Comparison of ENCODE assay signal across 24 mouse cellular contexts in the genomic region with DNA sequence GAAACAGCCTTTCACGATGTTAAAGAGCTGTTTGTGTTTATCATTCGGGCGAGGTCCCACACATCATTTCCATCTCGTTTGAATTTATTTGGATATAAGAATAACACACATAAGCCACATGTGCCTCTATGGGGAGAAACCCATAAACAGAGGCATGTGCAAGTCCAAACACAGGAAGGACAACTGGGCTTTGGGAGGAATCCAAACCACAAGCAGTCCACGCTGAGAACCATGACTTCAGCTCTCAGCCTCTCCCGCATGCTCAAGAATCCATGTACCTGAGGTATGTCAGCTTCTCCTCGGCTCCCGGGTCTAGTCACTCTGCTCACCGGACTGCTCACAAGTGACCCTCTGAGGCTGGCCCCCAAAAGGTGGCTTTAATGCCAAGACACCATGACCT. TPM values are rescaled to one million over a fixed set of nuclear protein-coding genes. Genes with fewer than 3 reads are reported as not detected.
DNase-seq lines count a peak whose midpoint lies in the region; ATAC-seq and TF ChIP-seq lines count a peak whose summit lies in the region.
"Had no signal": no experiment of that assay in that cellular context is flagged by ENCODE, and none has a peak within 500 bp of the region (broad histone marks: within the 10 kb centered on the region; RNA-seq: fewer than 3 reads in every experiment).

No protein-coding gene starts in this region.

- H3K9me3 ChIP-seq in kidney, postnatal 0 days (replicated peaks; ENCODE audit: low read length) = no peaks in the 10 kb centered on the region
- H3K9me3 ChIP-seq: embryonic facial prominence, embryonic 12.5 days; embryonic facial prominence, embryonic 15.5 days; G1E; hindbrain, embryonic 12.5 days; hindbrain, embryonic 15.5 days had no signal

- no peak for ATAC-seq in kidney, postnatal 0 days (replicated peaks; ENCODE audit: low FRiP score, low read depth)
- ATAC-seq: forebrain, embryonic 14.5 days; forebrain, postnatal 0 days had no signal

- no peaks in the 10 kb centered on the region for H3K36me3 ChIP-seq in kidney, postnatal 0 days (ENCODE audit: insufficient read depth, low read length)
- H3K36me3 ChIP-seq: embryonic facial prominence, embryonic 12.5 days; embryonic facial prominence, embryonic 15.5 days; G1E; hindbrain, embryonic 12.5 days; hindbrain, embryonic 15.5 days had no signal

- H3K27me3 ChIP-seq in kidney, postnatal 0 days (ENCODE audit: insufficient read depth, low read length) = no peaks in the 10 kb centered on the region
- H3K27me3 ChIP-seq: CH12.LX; embryonic facial prominence, embryonic 12.5 days; embryonic facial prominence, embryonic 15.5 days; hindbrain, embryonic 12.5 days; hindbrain, embryonic 15.5 days had no signal

- TF ChIP-seq CTCF in kidney, postnatal 0 days (IDR thresholded peaks at IDR 0.05; ENCODE audit: low read depth) = no peak
- TF ChIP-seq CTCF in lung, adult 2 months (IDR thresholded peaks at IDR 0.05; ENCODE audit: insufficient read depth, low read length) = no peak

- H3K4me2 ChIP-seq in kidney, postnatal 0 days (ENCODE audit: low read length) = no peak overlapping the region
- H3K4me2 ChIP-seq: embryonic facial prominence, embryonic 12.5 days; embryonic facial prominence, embryonic 15.5 days; heart, embryonic 11.5 days; hindbrain, embryonic 12.5 days; hindbrain, embryonic 15.5 days had no signal

- no peak overlapping the region for H3K27ac ChIP-seq in kidney, postnatal 0 days
- H3K27ac ChIP-seq: embryonic facial prominence, embryonic 12.5 days; embryonic facial prominence, embryonic 15.5 days; heart, adult 2 months; hindbrain, embryonic 12.5 days; hindbrain, embryonic 15.5 days had no signal

- no peak overlapping the region for H3K4me3 ChIP-seq in kidney, postnatal 0 days (replicated peaks; ENCODE audit: low read depth, low read length)
- H3K4me3 ChIP-seq in lung, adult 2 months (replicated peaks; ENCODE audit: extremely low read depth, low read depth, low read length) = no peak overlapping the region
- H3K4me3 ChIP-seq: embryonic facial prominence, embryonic 12.5 days; embryonic facial prominence, embryonic 15.5 days; heart, adult 2 months; hindbrain, embryonic 12.5 days; hindbrain, embryonic 15.5 days had no signal

- peak; percentile 24 for DNase-seq in kidney, postnatal 0 days (ENCODE audit: low spot score)
- DNase-seq in kidney, adult 8-10 months = no peak
- DNase-seq in lung, postnatal 4 days = peak; percentile 6 to 24
- no peak for DNase-seq in lung, adult 2 months
- DNase-seq in NIH3T3 (ENCODE audit: low read depth) = peak; percentile 29
- DNase-seq in urinary bladder, postnatal 36 days (ENCODE audit: low spot score in 2 of 2) = no peak
- DNase-seq: adrenal gland, adult 2 months; adrenal gland, postnatal 14 days; B cell, adult 2 months; cerebellum, adult 11 months; cerebellum, adult 2 months; cerebellum, adult 9-11 months; cerebellum, postnatal 25 days; forebrain, postnatal 0 days; gastrocnemius, postnatal 25 days; heart, adult 2 months had no signal

- 74% methylated on average over 9 of the region's 9 CpGs for WGBS in kidney, postnatal 0 days
- WGBS in lung, adult 2 months = 48% methylated on average over 9 of the region's 9 CpGs

- H3K4me1 ChIP-seq in kidney, postnatal 0 days (replicated peaks; ENCODE audit: insufficient read depth, low read length) = no peaks in the 10 kb centered on the region
- no peaks in the 10 kb centered on the region for H3K4me1 ChIP-seq in lung, adult 2 months (ENCODE audit: control insufficient read depth, insufficient read depth, low read length)
- H3K4me1 ChIP-seq: embryonic facial prominence, embryonic 15.5 days; hindbrain, embryonic 15.5 days had no signal

- H3K9ac ChIP-seq in kidney, postnatal 0 days (ENCODE audit: low read depth, low read length) = no peak overlapping the region
- H3K9ac ChIP-seq: embryonic facial prominence, embryonic 12.5 days; embryonic facial prominence, embryonic 15.5 days; forebrain, postnatal 0 days; hindbrain, embryonic 12.5 days; hindbrain, embryonic 15.5 days had no signal

- no peak for TF ChIP-seq POLR2A in lung, adult 2 months (IDR thresholded peaks at IDR 0.05; ENCODE audit: borderline replicate concordance, extremely low read depth, low read depth, low read length)

RNA-seq across cellular contexts. Expression of gene Mast4, which starts 30.5 kb away (rescaled TPM):
- 10.6 and 12.7 TPM in 2 replicates for polyA plus RNA-seq in kidney, postnatal 0 days (2015; fragmentation: Nextera tagmentation; extraction: Ambion mirVana)
- 9.6 and 14.9 TPM in 2 replicates for polyA plus RNA-seq in lung, adult 2 months (2012; rRNA removed)

Comparison
In these comparisons a context has a peak if more than half of its experiments do, and no peak if none do; other contexts are left out.
1. DNase-seq: peak in kidney, postnatal 0 days (single experiment), lung, postnatal 4 days (2 of 2) and NIH3T3 (single experiment); none in kidney, adult 8-10 months (0 of 2), lung, adult 2 months (single experiment) and urinary bladder, postnatal 36 days (0 of 2).